Mouse (Mus musculus): Measurements from ENCODE around the gene Tnfrsf17. TPM values are rescaled to one million over a fixed set of nuclear protein-coding genes. Genes with fewer than 3 reads are reported as not detected.
"Not testable (repeated sequence)": the region's sequence is repeated elsewhere in the genome, so short reads cannot be mapped to it uniquely, and the experiment has no call there.

Gene Tnfrsf17
- polyA plus RNA-seq, 1 experiment from 2014 or later = not detected

DNA sequence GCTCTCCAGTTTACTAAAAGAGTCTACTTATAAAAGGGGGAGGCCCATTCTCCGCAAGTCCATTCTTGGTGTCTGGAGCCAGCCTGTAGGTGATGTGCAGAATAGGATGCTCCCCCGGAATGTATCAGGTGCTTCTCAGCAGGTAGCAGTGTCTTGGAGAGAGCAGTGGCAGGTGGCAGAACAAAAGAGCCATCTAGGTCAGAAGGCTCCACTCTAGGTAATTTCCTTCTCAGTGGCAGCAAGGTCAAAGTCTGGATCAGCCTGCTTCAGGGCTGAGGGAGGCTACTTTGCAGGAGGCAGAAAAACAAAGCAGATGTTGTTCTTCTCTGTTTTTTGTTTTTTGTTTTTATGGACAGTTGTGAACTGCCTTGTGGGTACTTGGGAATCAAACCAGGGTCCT lies 47.0 kb downstream of the Tnfrsf17 start:
- not testable (repeated sequence) for H3K36me3 ChIP-seq (ENCODE audit: control insufficient read depth, insufficient read depth, low read length); H3K9ac ChIP-seq (ENCODE audit: low read length)

GRCm38 (mm10) chr16:11365626-11366025 lies 52.0 kb downstream of the Tnfrsf17 start:
- Histone ChIP-seq H3K9ac (ENCODE audit: low read length) (no peak overlapping the region), H3K4me1 (ENCODE audit: control insufficient read depth, insufficient read depth, low read length) (no peaks in the 10 kb centered on the region), H3K9me3 (ENCODE audit: control insufficient read depth, low read length) (no peaks in the 10 kb centered on the region), H3K4me3 (ENCODE audit: low read depth, low read length) (no peak overlapping the region), H3K36me3 (ENCODE audit: control insufficient read depth, insufficient read depth, low read length) (no peaks in the 10 kb centered on the region), H3K27ac (replicated peaks; ENCODE audit: low read depth, low read length) (no peak overlapping the region), H3K4me2 (ENCODE audit: low read depth, severe bottlenecking) (no peak overlapping the region), H3K27me3 (ENCODE audit: control insufficient read depth, insufficient read depth, low read length) (no peaks in the 10 kb centered on the region)
- ATAC-seq (ENCODE audit: insufficient number of reproducible peaks, low FRiP score, low TSS enrichment, low read depth) (no peak), DNase-seq (ENCODE audit: low spot score) (no peak)
- 65% methylated on average over 5 of the region's 5 CpGs for WGBS

More for the DNA sequence above, 47.0 kb downstream of the Tnfrsf17 start:
- H3K27ac ChIP-seq (replicated peaks; ENCODE audit: low read depth, low read length); H3K27me3 ChIP-seq (ENCODE audit: control insufficient read depth, insufficient read depth, low read length); DNase-seq (ENCODE audit: low spot score); H3K4me2 ChIP-seq (ENCODE audit: low read depth, severe bottlenecking); ATAC-seq (ENCODE audit: insufficient number of reproducible peaks, low FRiP score, low TSS enrichment, low read depth); H3K4me1 ChIP-seq (ENCODE audit: control insufficient read depth, insufficient read depth, low read length); H3K9me3 ChIP-seq (ENCODE audit: control insufficient read depth, low read length); H3K4me3 ChIP-seq (ENCODE audit: low read depth, low read length): not testable (repeated sequence)
- WGBS = 86% methylated on average over 2 of the region's 2 CpGs

GRCm38 (mm10) chr16:11366851-11367250 lies 53.2 kb downstream of the Tnfrsf17 start:
- no peaks in the 10 kb centered on the region; the same call in 1 of the 2 replicates for H3K36me3 ChIP-seq (ENCODE audit: control insufficient read depth, insufficient read depth, low read length)
- 78% methylated on average over 1 of the region's 1 CpGs for WGBS
- no peak overlapping the region for H3K27ac ChIP-seq (replicated peaks; ENCODE audit: low read depth, low read length)
- H3K9me3 ChIP-seq (ENCODE audit: control insufficient read depth, low read length) = no peaks in the 10 kb centered on the region
- H3K4me1 ChIP-seq (ENCODE audit: control insufficient read depth, insufficient read depth, low read length) = no peaks in the 10 kb centered on the region
- no peak overlapping the region for H3K4me2 ChIP-seq (ENCODE audit: low read depth, severe bottlenecking)
- DNase-seq (ENCODE audit: low spot score) (no peak), ATAC-seq (ENCODE audit: insufficient number of reproducible peaks, low FRiP score, low TSS enrichment, low read depth) (no peak)
- no peaks in the 10 kb centered on the region for H3K27me3 ChIP-seq (ENCODE audit: control insufficient read depth, insufficient read depth, low read length)
- no peak overlapping the region for H3K4me3 ChIP-seq (ENCODE audit: low read depth, low read length)
- H3K9ac ChIP-seq (ENCODE audit: low read length) = no peak overlapping the region

DNA sequence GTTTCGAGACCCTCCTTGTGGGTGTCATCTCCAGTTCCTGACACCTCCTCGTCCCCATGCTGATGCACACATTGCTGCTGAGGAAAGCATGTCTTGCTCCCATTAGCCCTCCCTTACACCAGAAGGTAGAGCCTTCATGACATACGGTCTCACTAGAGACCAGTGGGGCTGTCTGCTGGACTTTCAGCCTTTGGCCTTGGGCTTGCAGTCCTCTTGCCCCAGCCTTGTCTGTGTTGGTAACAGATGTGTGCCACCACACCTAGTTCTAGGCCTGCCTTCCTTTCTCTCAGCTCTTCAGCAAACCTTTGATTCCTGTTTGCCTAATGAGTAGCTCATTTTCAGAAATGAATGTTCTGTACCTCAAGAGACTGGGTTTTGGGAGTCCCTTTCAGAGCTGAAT lies 54.8 kb downstream of the Tnfrsf17 start:
- H3K27ac ChIP-seq (replicated peaks; ENCODE audit: low read depth, low read length) = no peak overlapping the region
- H3K4me3 ChIP-seq (ENCODE audit: low read depth, low read length) = no peak overlapping the region
- ATAC-seq (ENCODE audit: insufficient number of reproducible peaks, low FRiP score, low TSS enrichment, low read depth) (no peak), DNase-seq (ENCODE audit: low spot score) (no peak)
- no peaks in the 10 kb centered on the region for H3K9me3 ChIP-seq (ENCODE audit: control insufficient read depth, low read length)
- H3K36me3 ChIP-seq (ENCODE audit: control insufficient read depth, insufficient read depth, low read length) = no peaks in the 10 kb centered on the region; the same call in 1 of the 2 replicates
- no peaks in the 10 kb centered on the region for H3K4me1 ChIP-seq (ENCODE audit: control insufficient read depth, insufficient read depth, low read length)
- H3K27me3 ChIP-seq (ENCODE audit: control insufficient read depth, insufficient read depth, low read length) = no peaks in the 10 kb centered on the region
- 81% methylated on average over 3 of the region's 3 CpGs for WGBS
- H3K4me2 ChIP-seq (ENCODE audit: low read depth, severe bottlenecking) = no peak overlapping the region
- no peak overlapping the region for H3K9ac ChIP-seq (ENCODE audit: low read length)

DNA sequence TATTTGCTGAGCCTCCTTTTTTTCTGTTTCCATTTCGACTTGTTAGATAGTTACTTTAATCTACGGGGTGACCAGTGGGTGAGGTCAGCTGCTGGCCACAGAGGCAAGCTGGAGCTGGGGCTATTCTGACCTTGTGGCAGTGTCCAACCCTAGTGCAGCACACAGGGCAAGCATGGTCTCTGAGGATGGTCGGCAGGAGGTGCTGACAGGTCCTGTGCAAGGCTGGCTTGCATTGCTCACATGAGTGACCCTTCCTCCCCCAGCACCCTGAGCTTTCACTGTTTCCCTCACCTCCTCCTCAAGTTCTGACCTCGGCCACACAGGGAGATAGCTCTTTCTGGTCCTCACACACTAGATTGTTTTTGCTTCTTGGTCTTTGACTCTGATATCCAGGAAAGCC lies 55.5 kb downstream of the Tnfrsf17 start:
- Histone ChIP-seq H3K9me3 (ENCODE audit: control insufficient read depth, low read length) (no peaks in the 10 kb centered on the region), H3K4me3 (ENCODE audit: low read depth, low read length) (no peak overlapping the region), H3K4me2 (ENCODE audit: low read depth, severe bottlenecking) (no peak overlapping the region), H3K4me1 (ENCODE audit: control insufficient read depth, insufficient read depth, low read length) (no peaks in the 10 kb centered on the region), H3K9ac (ENCODE audit: low read length) (no peak overlapping the region), H3K36me3 (ENCODE audit: control insufficient read depth, insufficient read depth, low read length) (no peaks in the 10 kb centered on the region; the same call in 1 of the 2 replicates), H3K27ac (replicated peaks; ENCODE audit: low read depth, low read length) (no peak overlapping the region), H3K27me3 (ENCODE audit: control insufficient read depth, insufficient read depth, low read length) (no peaks in the 10 kb centered on the region)
- ATAC-seq (ENCODE audit: insufficient number of reproducible peaks, low FRiP score, low TSS enrichment, low read depth) (no peak), DNase-seq (ENCODE audit: low spot score) (no peak)
- 77% methylated on average over 4 of the region's 4 CpGs for WGBS

DNA sequence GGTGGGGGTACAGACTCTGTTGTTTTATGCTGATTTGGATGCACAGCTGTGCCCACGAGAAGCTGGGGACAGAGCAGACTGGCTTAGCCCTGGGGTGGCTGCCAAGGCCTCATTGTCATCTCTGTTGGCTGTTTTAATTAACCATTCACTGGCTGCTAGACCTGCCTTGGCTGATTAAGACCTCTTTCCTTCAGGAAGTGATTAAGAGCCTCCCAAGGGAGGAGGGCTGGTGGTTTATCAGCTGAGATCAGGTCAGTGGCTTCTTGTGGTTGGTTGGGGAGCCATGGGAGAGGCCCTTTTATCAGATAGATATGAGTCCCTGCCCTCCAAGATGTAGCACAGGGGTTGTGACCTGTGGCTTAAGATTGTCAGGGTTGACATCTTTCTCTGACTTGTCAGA lies 56.0 kb downstream of the Tnfrsf17 start:
- Histone ChIP-seq H3K9me3 (ENCODE audit: control insufficient read depth, low read length) (no peaks in the 10 kb centered on the region), H3K27me3 (ENCODE audit: control insufficient read depth, insufficient read depth, low read length) (no peaks in the 10 kb centered on the region), H3K9ac (ENCODE audit: low read length) (no peak overlapping the region), H3K4me3 (ENCODE audit: low read depth, low read length) (no peak overlapping the region), H3K4me2 (ENCODE audit: low read depth, severe bottlenecking) (no peak overlapping the region), H3K36me3 (ENCODE audit: control insufficient read depth, insufficient read depth, low read length) (no peaks in the 10 kb centered on the region; the same call in 1 of the 2 replicates), H3K4me1 (ENCODE audit: control insufficient read depth, insufficient read depth, low read length) (no peaks in the 10 kb centered on the region), H3K27ac (replicated peaks; ENCODE audit: low read depth, low read length) (no peak overlapping the region)
- WGBS = 29% methylated on average over 1 of the region's 1 CpGs
- DNase-seq (ENCODE audit: low spot score) (no peak), ATAC-seq (ENCODE audit: insufficient number of reproducible peaks, low FRiP score, low TSS enrichment, low read depth) (no peak)

Other genes with a start within 250 kb of the Tnfrsf17 start
- gene Litaf, start 247.7 kb upstream of the Tnfrsf17 start, polyA plus RNA-seq (2014; fragmentation: Nextera tagmentation; extraction: Ambion mirVana) = 87.2 and 90.2 TPM in 2 replicates
- gene Txndc11, start 179.2 kb upstream of the Tnfrsf17 start, polyA plus RNA-seq (2014; fragmentation: Nextera tagmentation; extraction: Ambion mirVana) = 33.7 and 39.9 TPM in 2 replicates
- gene Zc3h7a, start 137.4 kb upstream of the Tnfrsf17 start, polyA plus RNA-seq (2014; fragmentation: Nextera tagmentation; extraction: Ambion mirVana) = 83.0 and 85.1 TPM in 2 replicates
- 266 and 277 TPM in 2 replicates for gene Rsl1d1, start 110.5 kb upstream of the Tnfrsf17 start, polyA plus RNA-seq (2014; fragmentation: Nextera tagmentation; extraction: Ambion mirVana)
- 119 and 123 TPM in 2 replicates for gene Gspt1, start 59.5 kb upstream of the Tnfrsf17 start, polyA plus RNA-seq (2014; fragmentation: Nextera tagmentation; extraction: Ambion mirVana)
- 9.5 and 10.3 TPM in 2 replicates for gene Snx29, start 9.1 kb downstream of the Tnfrsf17 start, polyA plus RNA-seq (2014; fragmentation: Nextera tagmentation; extraction: Ambion mirVana)

All from limb, embryonic 11.5 days (tissue).